Mouse (Mus musculus) limb, embryonic 10.5 days (tissue): ENCODE results near the gene Zfp334. TPM values are rescaled to one million over a fixed set of nuclear protein-coding genes. Genes with fewer than 3 reads are reported as not detected.

Experiments used
- DNase-seq: peaks from one replicate; pipeline ENCODE4 v3.0.0-alpha.2; 2017; ENCODE audit warnings: low spot score
- H3K27ac ChIP-seq: fragments of 300-500 bp; sonication (generic); 2 replicates; pipeline ENCODE4 v1.5.1; 2016; ENCODE audit warnings: mild to moderate bottlenecking
- H3K27me3 ChIP-seq: fragments of 300-500 bp; sonication (generic); 2 replicates; pipeline ENCODE4 v1.6.1; 2016; ENCODE audit warnings: low read depth, mild to moderate bottlenecking; ENCODE audit not compliant: poor library complexity, severe bottlenecking
- H3K36me3 ChIP-seq: fragments of 300-500 bp; sonication (generic); 2 replicates; pipeline ENCODE4 v1.6.1; 2016; ENCODE audit warnings: mild to moderate bottlenecking, moderate library complexity
- H3K4me1 ChIP-seq: fragments of 300-500 bp; sonication (generic); 2 replicates; pipeline ENCODE4 v1.6.1; 2016
- H3K4me3 ChIP-seq: fragments of 300-500 bp; sonication (generic); 2 replicates; pipeline ENCODE4 v1.5.1; 2016; ENCODE audit warnings: mild to moderate bottlenecking, moderate library complexity
- H3K9me3 ChIP-seq: fragments of 300-500 bp; sonication (generic); replicated peaks from 2 replicates; pipeline ENCODE4 v1.6.1; 2016; ENCODE audit warnings: mild to moderate bottlenecking
- WGBS: fragments of 180-500 bp; shearing (Covaris S2); methylation state at CpG from one replicate; pipeline ENCODE4 v1.1.7; 2016; 5-methylcytosine and 5-hydroxymethylcytosine counted together
- polyA plus RNA-seq: library from polyadenylated mRNA; unstranded; fragments of >200 nt; fragmentation: Nextera tagmentation; extraction: Ambion mirVana; gene quantifications from 2 replicates; pipeline ENCODE4 v1.2.1, GENCODE M21; 2016

Gene Zfp334
- polyA plus RNA-seq, 1 experiment from 2014 or later: 20.2 TPM

- no peaks in the 10 kb centered on the region for H3K9me3 ChIP-seq
- H3K27ac ChIP-seq: peak overlapping the region; percentile 83
- WGBS: 55% methylated on average over 15 of the region's 15 CpGs
- no peak overlapping the region for H3K4me3 ChIP-seq
- no peaks in the 10 kb centered on the region for H3K36me3 ChIP-seq
- no peaks in the 10 kb centered on the region for H3K27me3 ChIP-seq
- DNase-seq: no peak
- H3K4me1 ChIP-seq: peaks cover 38% of the 10 kb centered on the region
Measured at GRCm38 (mm10) chr2:165398164-165398785, 10.2 kb upstream of the Zfp334 start.

GRCm38 (mm10) chr2:165397502-165398163, 9.6 kb upstream of the Zfp334 start:
- 78% methylated on average over 23 of the region's 23 CpGs for WGBS
- Histone ChIP-seq H3K36me3 (no peaks in the 10 kb centered on the region), H3K9me3 (no peaks in the 10 kb centered on the region), H3K27ac (peak overlapping the region; percentile 83), H3K4me1 (peaks cover 38% of the 10 kb centered on the region), H3K27me3 (no peaks in the 10 kb centered on the region), H3K4me3 (no peak overlapping the region)
- no peak for DNase-seq

- no peaks in the 10 kb centered on the region for H3K36me3 ChIP-seq
- H3K27me3 ChIP-seq: no peaks in the 10 kb centered on the region
- H3K4me1 ChIP-seq: peaks cover 36% of the 10 kb centered on the region
- DNase-seq: no peak
- H3K4me3 ChIP-seq: no peak overlapping the region
- no peaks in the 10 kb centered on the region for H3K9me3 ChIP-seq
- WGBS: 53% methylated on average over 20 of the region's 20 CpGs
- H3K27ac ChIP-seq: peak overlapping the region; percentile 83
Measured at GRCm38 (mm10) chr2:165396831-165397501, 8.9 kb upstream of the Zfp334 start.

- H3K4me3 ChIP-seq: no peak overlapping the region
- H3K4me1 ChIP-seq: peaks cover 17% of the 10 kb centered on the region
- H3K27me3 ChIP-seq: no peaks in the 10 kb centered on the region
- WGBS: 85% methylated on average over 4 of the region's 4 CpGs
- no peaks in the 10 kb centered on the region for H3K9me3 ChIP-seq
- no peak for DNase-seq
- H3K27ac ChIP-seq: no peak overlapping the region
- no peaks in the 10 kb centered on the region for H3K36me3 ChIP-seq
Measured at GRCm38 (mm10) chr2:165392156-165392555, 4.1 kb upstream of the Zfp334 start.

GRCm38 (mm10) chr2:165391561-165391960, 3.5 kb upstream of the Zfp334 start:
- Histone ChIP-seq H3K4me3 (no peak overlapping the region), H3K9me3 (no peaks in the 10 kb centered on the region), H3K27me3 (no peaks in the 10 kb centered on the region), H3K36me3 (peaks cover 4% of the 10 kb centered on the region), H3K4me1 (peaks cover 17% of the 10 kb centered on the region), H3K27ac (no peak overlapping the region)
- WGBS: 19% methylated on average over 8 of the region's 8 CpGs
- DNase-seq: no peak

GRCm38 (mm10) chr2:165389299-165389952, 1.4 kb upstream of the Zfp334 start:
- no peak overlapping the region for H3K27ac ChIP-seq
- H3K9me3 ChIP-seq: no peaks in the 10 kb centered on the region
- WGBS: 86% methylated on average over 6 of the region's 6 CpGs
- DNase-seq: no peak
- H3K4me1 ChIP-seq: peaks cover 11% of the 10 kb centered on the region
- H3K36me3 ChIP-seq: peaks cover 25% of the 10 kb centered on the region
- H3K4me3 ChIP-seq: no peak overlapping the region
- no peaks in the 10 kb centered on the region for H3K27me3 ChIP-seq

- 18% methylated on average over 4 of the region's 4 CpGs for WGBS
- no peak for DNase-seq
- H3K27me3 ChIP-seq: no peaks in the 10 kb centered on the region
- H3K36me3 ChIP-seq: peaks cover 46% of the 10 kb centered on the region
- no peaks in the 10 kb centered on the region for H3K9me3 ChIP-seq
- peaks cover 11% of the 10 kb centered on the region for H3K4me1 ChIP-seq
- peak overlapping the region; percentile 98 for H3K27ac ChIP-seq
- peak overlapping the region; percentile 95 for H3K4me3 ChIP-seq
Measured at GRCm38 (mm10) chr2:165387370-165387769, 689 bp downstream of the Zfp334 start.

- Histone ChIP-seq H3K36me3 (peaks cover 100% of the 10 kb centered on the region), H3K27ac (no peak overlapping the region), H3K27me3 (no peaks in the 10 kb centered on the region), H3K4me3 (no peak overlapping the region), H3K4me1 (no peaks in the 10 kb centered on the region), H3K9me3 (peaks cover 12% of the 10 kb centered on the region)
- WGBS: 97% methylated on average over 25 of the region's 25 CpGs
- DNase-seq: no peak
Measured at GRCm38 (mm10) chr2:165380050-165380449, 8.0 kb downstream of the Zfp334 start.

- 81% methylated on average over 4 of the region's 4 CpGs for WGBS
- H3K36me3 ChIP-seq: peaks cover 69% of the 10 kb centered on the region
Measured at GRCm38 (mm10) chr2:165376001-165376400, 12.1 kb downstream of the Zfp334 start.

GRCm38 (mm10) chr2:165375478-165375877, 12.6 kb downstream of the Zfp334 start:
- Histone ChIP-seq H3K4me3 (no peak overlapping the region), H3K9me3 (peaks cover 5% of the 10 kb centered on the region; the same call in 1 of the 2 replicates), H3K36me3 (peaks cover 64% of the 10 kb centered on the region), H3K27ac (no peak overlapping the region), H3K4me1 (no peaks in the 10 kb centered on the region), H3K27me3 (no peaks in the 10 kb centered on the region)
- no peak for DNase-seq
- WGBS: 88% methylated on average over 5 of the region's 5 CpGs

More at GRCm38 (mm10) chr2:165376001-165376400, 12.1 kb downstream of the Zfp334 start:
- H3K27me3 ChIP-seq: no peaks in the 10 kb centered on the region
- H3K27ac ChIP-seq: no peak overlapping the region
- H3K9me3 ChIP-seq: peaks cover 10% of the 10 kb centered on the region
- H3K4me3 ChIP-seq: no peak overlapping the region
- no peak for DNase-seq
- no peaks in the 10 kb centered on the region for H3K4me1 ChIP-seq

- H3K27ac ChIP-seq: no peak overlapping the region
- peaks cover 21% of the 10 kb centered on the region for H3K4me1 ChIP-seq
- no peak for DNase-seq
- H3K9me3 ChIP-seq: no peaks in the 10 kb centered on the region
- H3K36me3 ChIP-seq: peaks cover 20% of the 10 kb centered on the region
- H3K27me3 ChIP-seq: peaks cover 36% of the 10 kb centered on the region
- WGBS: 35% methylated on average over 3 of the region's 3 CpGs
- peak overlapping the region; percentile 7; the same call in 1 of the 2 replicates for H3K4me3 ChIP-seq
Measured at GRCm38 (mm10) chr2:165371066-165371465, 17.0 kb downstream of the Zfp334 start.

GRCm38 (mm10) chr2:165370348-165370747, 17.7 kb downstream of the Zfp334 start:
- Histone ChIP-seq H3K4me3 (no peak overlapping the region), H3K9me3 (no peaks in the 10 kb centered on the region), H3K27ac (no peak overlapping the region), H3K36me3 (peaks cover 12% of the 10 kb centered on the region), H3K27me3 (peaks cover 43% of the 10 kb centered on the region), H3K4me1 (peaks cover 21% of the 10 kb centered on the region)
- no peak for DNase-seq
- 81% methylated on average over 3 of the region's 3 CpGs for WGBS
